Mouse (Mus musculus): ENCODE measurements around the gene Tstd1. TPM values are rescaled to one million over a fixed set of nuclear protein-coding genes. Genes with fewer than 3 reads are reported as not detected.

Tstd1 gene
- total and polyA plus RNA-seq, 3 experiments: 1.3 to 3.1 (median 1.8) TPM

DNA sequence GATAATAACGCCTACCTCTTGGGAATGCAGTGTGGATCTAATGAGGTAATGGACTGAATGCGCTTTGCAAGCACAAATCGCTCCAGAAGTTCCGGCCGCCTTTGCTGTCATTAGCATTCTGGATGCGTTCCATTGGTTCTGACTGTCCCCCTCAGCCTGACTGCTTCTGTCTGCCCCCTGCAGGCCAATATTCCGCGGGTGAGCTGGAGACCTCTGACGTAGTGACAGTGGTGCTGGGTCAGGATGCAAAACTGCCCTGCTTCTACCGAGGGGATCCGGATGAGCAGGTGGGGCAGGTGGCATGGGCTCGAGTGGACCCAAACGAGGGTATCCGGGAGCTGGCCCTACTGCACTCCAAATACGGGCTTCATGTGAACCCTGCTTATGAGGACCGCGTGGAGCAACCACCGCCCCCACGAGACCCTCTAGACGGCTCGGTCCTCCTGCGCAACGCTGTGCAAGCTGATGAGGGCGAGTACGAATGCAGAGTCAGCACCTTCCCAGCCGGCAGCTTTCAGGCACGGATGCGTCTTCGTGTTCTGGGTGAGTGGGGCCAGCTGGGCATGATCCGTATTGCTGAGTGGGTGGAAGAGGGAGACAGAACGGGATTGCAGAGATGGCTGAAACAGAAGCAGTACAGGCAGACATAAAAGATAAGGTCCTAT, 38.6 kb upstream of the Tstd1 start:
- TF ChIP-seq CTCF (IDR thresholded peaks at IDR 0.05) (peak; percentile 82), EP300 (IDR thresholded peaks at IDR 0.05; ENCODE audit: insufficient read depth, low read depth, low read length) (0 out of 2 replicates have a peak, but pooled peaks have one; percentile 13), POLR2A (IDR thresholded peaks at IDR 0.05; ENCODE audit: insufficient read depth, low read depth, low read length) (no peak)
- Histone ChIP-seq H3K27me3 (ENCODE audit: control insufficient read depth, insufficient read depth, low read length) (no peaks in the 10 kb centered on the region; the same call in 1 of the 2 replicates), H3K9ac (ENCODE audit: low read depth, low read length) (no peak overlapping the region), H3K27ac (no peak overlapping the region), H3K4me1 (ENCODE audit: control insufficient read depth, insufficient read depth, low read length) (peaks cover 2% of the 10 kb centered on the region; the same call in 1 of the 2 replicates), H3K4me3 (no peak overlapping the region), H3K79me2 (replicated peaks; ENCODE audit: control insufficient read depth, insufficient read depth, low read length) (no peaks in the 10 kb centered on the region), H3K36me3 (ENCODE audit: control insufficient read depth, insufficient read depth, low read length) (no peaks in the 10 kb centered on the region)
- WGBS: 4% methylated on average over 31 of the region's 31 CpGs
- intact Hi-C loops (cut with DNase I): no loop called here
- peak; percentile 81 to 82 for DNase-seq

DNA sequence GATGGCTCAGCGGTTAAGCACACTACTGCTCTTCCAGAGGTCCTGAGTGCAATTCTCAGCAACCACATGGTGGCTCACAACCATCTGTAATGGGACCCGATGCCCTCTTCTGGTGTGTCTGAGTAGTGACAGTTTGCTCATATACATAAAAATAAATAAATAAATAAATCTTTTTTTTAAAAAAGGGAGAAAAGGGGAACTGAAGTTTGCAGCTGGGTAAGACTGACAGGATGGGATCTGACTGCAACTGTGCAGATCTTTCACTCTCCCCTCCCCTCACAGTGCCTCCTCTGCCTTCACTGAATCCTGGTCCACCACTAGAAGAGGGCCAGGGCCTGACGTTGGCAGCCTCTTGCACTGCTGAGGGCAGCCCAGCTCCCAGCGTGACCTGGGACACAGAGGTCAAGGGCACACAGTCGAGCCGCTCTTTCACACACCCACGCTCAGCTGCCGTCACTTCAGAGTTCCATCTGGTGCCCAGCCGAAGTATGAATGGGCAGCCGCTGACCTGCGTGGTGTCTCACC, 36.5 kb upstream of the Tstd1 start:
- Histone ChIP-seq H3K27ac (no peak overlapping the region), H3K79me2 (replicated peaks; ENCODE audit: control insufficient read depth, insufficient read depth, low read length) (no peaks in the 10 kb centered on the region), H3K9ac (ENCODE audit: low read depth, low read length) (no peak overlapping the region), H3K4me3 (no peak overlapping the region), H3K4me1 (ENCODE audit: control insufficient read depth, insufficient read depth, low read length) (peaks cover 2% of the 10 kb centered on the region; the same call in 1 of the 2 replicates), H3K36me3 (ENCODE audit: control insufficient read depth, insufficient read depth, low read length) (no peaks in the 10 kb centered on the region), H3K27me3 (ENCODE audit: control insufficient read depth, insufficient read depth, low read length) (no peaks in the 10 kb centered on the region; the same call in 1 of the 2 replicates)
- intact Hi-C loops (cut with DNase I): no loop called here
- 86% methylated on average over 11 of the region's 11 CpGs for WGBS
- DNase-seq: no peak
- TF ChIP-seq EP300 (IDR thresholded peaks at IDR 0.05; ENCODE audit: insufficient read depth, low read depth, low read length) (no peak), CTCF (IDR thresholded peaks at IDR 0.05) (peak; percentile 27; the same call in 1 of the 2 replicates)

DNA sequence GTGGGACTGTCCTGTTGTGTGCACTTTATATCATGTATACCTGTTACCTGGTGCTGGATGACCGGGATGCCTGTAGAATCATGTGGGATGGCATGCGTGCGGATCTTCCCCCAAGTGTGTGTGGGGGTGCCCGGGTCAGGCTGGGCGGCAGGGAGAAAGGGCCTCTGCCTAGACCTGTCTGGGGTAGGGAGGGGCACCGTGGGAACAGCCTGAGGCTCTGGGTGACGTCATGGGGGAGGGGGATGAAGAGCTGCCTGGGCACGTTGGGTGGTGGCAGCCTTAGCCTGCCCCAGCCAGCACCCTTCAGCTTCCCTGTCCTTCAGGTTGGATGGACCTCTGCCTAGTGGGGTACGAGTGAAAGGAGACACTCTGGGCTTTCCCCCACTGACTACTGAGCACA, 34.3 kb upstream of the Tstd1 start:
- Histone ChIP-seq H3K27ac (no peak overlapping the region), H3K9ac (ENCODE audit: low read depth, low read length) (no peak overlapping the region), H3K4me3 (no peak overlapping the region), H3K36me3 (ENCODE audit: control insufficient read depth, insufficient read depth, low read length) (no peaks in the 10 kb centered on the region), H3K27me3 (ENCODE audit: control insufficient read depth, insufficient read depth, low read length) (no peaks in the 10 kb centered on the region; the same call in 1 of the 2 replicates), H3K79me2 (replicated peaks; ENCODE audit: control insufficient read depth, insufficient read depth, low read length) (no peaks in the 10 kb centered on the region), H3K4me1 (ENCODE audit: control insufficient read depth, insufficient read depth, low read length) (peaks cover 2% of the 10 kb centered on the region; the same call in 1 of the 2 replicates)
- WGBS: 61% methylated on average over 9 of the region's 9 CpGs
- intact Hi-C loops (cut with DNase I): no loop called here
- DNase-seq: no peak
- TF ChIP-seq EP300 (IDR thresholded peaks at IDR 0.05; ENCODE audit: insufficient read depth, low read depth, low read length) (no peak), POLR2A (IDR thresholded peaks at IDR 0.05; ENCODE audit: insufficient read depth, low read depth, low read length) (no peak), CTCF (IDR thresholded peaks at IDR 0.05) (no peak)

DNA sequence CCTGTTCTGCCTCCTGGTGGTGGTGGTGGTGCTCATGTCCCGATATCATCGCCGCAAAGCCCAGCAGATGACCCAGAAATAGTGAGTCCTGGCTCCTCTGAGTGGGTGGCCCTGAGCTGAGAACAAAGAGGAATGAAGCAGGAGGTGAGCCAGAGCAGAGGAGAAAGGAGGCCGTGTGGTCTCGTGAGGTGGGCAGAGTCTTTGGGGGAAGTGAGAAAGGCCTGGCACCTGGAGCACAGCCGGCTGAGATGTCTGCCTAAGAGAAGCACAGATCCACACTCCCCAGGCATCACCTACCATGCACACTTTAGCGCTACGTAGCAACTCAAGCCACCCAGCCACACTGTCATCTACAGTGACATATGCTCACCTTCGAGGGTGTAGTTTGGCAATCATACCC, 33.5 kb upstream of the Tstd1 start:
- 61% methylated on average over 9 of the region's 9 CpGs for WGBS
- DNase-seq: no peak
- Histone ChIP-seq H3K36me3 (ENCODE audit: control insufficient read depth, insufficient read depth, low read length) (no peaks in the 10 kb centered on the region), H3K9ac (ENCODE audit: low read depth, low read length) (no peak overlapping the region), H3K4me3 (no peak overlapping the region), H3K27me3 (ENCODE audit: control insufficient read depth, insufficient read depth, low read length) (no peaks in the 10 kb centered on the region; the same call in 1 of the 2 replicates), H3K79me2 (replicated peaks; ENCODE audit: control insufficient read depth, insufficient read depth, low read length) (no peaks in the 10 kb centered on the region), H3K4me1 (ENCODE audit: control insufficient read depth, insufficient read depth, low read length) (peaks cover 2% of the 10 kb centered on the region; the same call in 1 of the 2 replicates), H3K27ac (no peak overlapping the region)
- TF ChIP-seq CTCF (IDR thresholded peaks at IDR 0.05) (0 out of 2 replicates have a peak, but pooled peaks have one; percentile 3), POLR2A (IDR thresholded peaks at IDR 0.05; ENCODE audit: insufficient read depth, low read depth, low read length) (no peak)
- intact Hi-C loops (cut with DNase I): no loop called here

DNA sequence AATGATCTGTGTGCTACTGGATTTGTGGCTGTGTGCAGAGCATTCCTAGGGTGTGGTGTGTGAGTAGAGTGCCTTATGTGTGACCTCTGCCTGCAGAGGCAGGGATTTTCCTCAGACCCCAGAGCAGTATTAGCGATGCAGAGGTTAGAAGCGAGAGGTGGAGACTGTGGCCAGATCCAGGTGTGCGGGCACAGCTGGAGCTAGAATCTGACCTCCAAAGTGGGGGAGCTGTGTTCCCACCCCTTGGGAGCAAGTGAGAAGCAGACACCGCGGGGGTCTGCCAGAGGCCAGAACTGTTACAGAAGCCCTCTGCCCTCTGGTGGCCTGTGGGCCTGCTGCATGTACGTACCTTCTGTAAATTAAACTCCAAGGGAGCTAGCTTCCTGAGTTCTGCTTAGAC, 31.6 kb upstream of the Tstd1 start:
- H3K9ac ChIP-seq (ENCODE audit: low read depth, low read length): no peak overlapping the region
- TF ChIP-seq EP300 (IDR thresholded peaks at IDR 0.05; ENCODE audit: insufficient read depth, low read depth, low read length) (no peak), CTCF (IDR thresholded peaks at IDR 0.05) (peak; percentile 28; the same call in 1 of the 2 replicates)
- H3K4me3 ChIP-seq: no peak overlapping the region
- 49% methylated on average over 6 of the region's 6 CpGs for WGBS
- intact Hi-C loops (cut with DNase I): no loop called here
- DNase-seq: no peak
- no peak overlapping the region for H3K27ac ChIP-seq
- H3K79me2 ChIP-seq (replicated peaks; ENCODE audit: control insufficient read depth, insufficient read depth, low read length): no peaks in the 10 kb centered on the region
- no peaks in the 10 kb centered on the region for H3K4me1 ChIP-seq (ENCODE audit: control insufficient read depth, insufficient read depth, low read length)
- H3K36me3 ChIP-seq (ENCODE audit: control insufficient read depth, insufficient read depth, low read length): no peaks in the 10 kb centered on the region
- no peaks in the 10 kb centered on the region; the same call in 1 of the 2 replicates for H3K27me3 ChIP-seq (ENCODE audit: control insufficient read depth, insufficient read depth, low read length)

DNA sequence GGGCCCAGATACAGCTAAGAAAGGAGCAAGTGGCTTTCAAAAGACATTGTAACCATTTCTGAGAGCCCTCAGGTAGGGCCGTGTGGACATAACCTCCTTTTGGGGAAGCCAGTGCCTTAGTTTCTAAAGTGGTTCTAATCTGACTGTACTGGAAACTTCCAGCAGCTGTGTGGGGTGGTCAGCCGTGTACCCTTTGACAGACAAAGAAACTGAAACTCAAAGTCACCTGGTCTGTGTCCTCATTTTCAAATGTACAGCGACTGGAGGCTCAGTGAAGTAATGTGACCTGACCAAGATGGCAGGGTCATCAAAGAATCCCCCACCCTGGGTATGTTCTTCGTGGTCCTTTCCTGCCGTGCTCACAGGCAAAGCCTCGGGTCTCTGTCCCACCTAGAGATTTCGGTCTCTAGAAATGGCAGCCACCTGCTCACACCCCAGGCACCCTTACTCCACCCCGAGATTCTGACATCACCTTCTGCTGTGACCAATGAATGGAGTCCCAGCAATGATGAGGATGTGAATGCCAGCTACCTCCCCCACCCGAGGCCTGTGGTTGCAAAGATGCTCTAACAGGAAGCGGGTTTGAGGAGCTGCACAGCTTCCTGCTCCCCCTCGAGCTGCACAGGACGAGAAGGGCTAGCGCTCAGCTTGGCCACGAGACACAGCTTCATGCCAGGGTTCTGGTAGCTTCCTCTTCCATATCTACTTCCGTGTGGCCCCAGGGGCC, 30.1 kb upstream of the Tstd1 start, which contains the start of gene Arhgap30:
Gene Arhgap30 (plus strand): TSS at position 579 of the 727 bp plus-strand sequence.
- H3K79me2 ChIP-seq (replicated peaks; ENCODE audit: control insufficient read depth, insufficient read depth, low read length): no peaks in the 10 kb centered on the region
- no peak for TF ChIP-seq EP300 (IDR thresholded peaks at IDR 0.05; ENCODE audit: insufficient read depth, low read depth, low read length)
- TF ChIP-seq CTCF (IDR thresholded peaks at IDR 0.05): no peak
- TF ChIP-seq POLR2A (IDR thresholded peaks at IDR 0.05; ENCODE audit: insufficient read depth, low read depth, low read length): 0 out of 2 replicates have a peak, but pooled peaks have one; percentile 30
- H3K4me1 ChIP-seq (ENCODE audit: control insufficient read depth, insufficient read depth, low read length): no peaks in the 10 kb centered on the region
- H3K4me3 ChIP-seq: no peak within 1 kb of the TSS
- H3K9ac ChIP-seq (ENCODE audit: low read depth, low read length): 0 out of 2 replicates have a peak within 1 kb of the TSS, but pooled peaks have one; percentile 17
- intact Hi-C loops (cut with DNase I): no loop called here
- WGBS: 68% methylated on average over 15 of the region's 15 CpGs
- no peaks in the 10 kb centered on the region for H3K36me3 ChIP-seq (ENCODE audit: control insufficient read depth, insufficient read depth, low read length)
- DNase-seq: peak; percentile 51 to 83
- no peaks in the 10 kb centered on the region for H3K27me3 ChIP-seq (ENCODE audit: control insufficient read depth, insufficient read depth, low read length)
- H3K27ac ChIP-seq: peak within 1 kb of the TSS; percentile 7; the same call in 1 of the 2 replicates
